Mouse (Mus musculus) forebrain, embryonic 16.5 days (tissue): ENCODE measurements at regions not wholly inside any gene's neighbourhood (a gene's known extent, or its start where the extent isn't known, plus 50 kb on each side); places are given as distances from the start of the nearest gene placed in this dataset.

Experiments used
- ATAC-seq: fragments of 200-750 bp; cut with Nextera tagmentation; 2 replicates; pipeline ENCODE4 v1.8.0; 2017; ENCODE audit warnings: mild to moderate bottlenecking, moderate library complexity
- H3K27ac ChIP-seq: fragments of 300-500 bp; sonication (generic); 2 replicates; pipeline ENCODE4 v1.5.1; 2014; ENCODE audit warnings: low read length, control low read depth
- H3K27me3 ChIP-seq: fragments of 300-500 bp; sonication (generic); replicated peaks from 2 replicates; pipeline ENCODE4 v1.6.1; 2014; ENCODE audit warnings: low read length; ENCODE audit not compliant: control insufficient read depth, insufficient read depth
- H3K36me3 ChIP-seq: fragments of 300-500 bp; sonication (generic); 2 replicates; pipeline ENCODE4 v1.6.1; 2014; ENCODE audit not compliant: control insufficient read depth, insufficient read depth
- H3K4me1 ChIP-seq: fragments of 300-500 bp; sonication (generic); replicated peaks from 2 replicates; pipeline ENCODE4 v1.6.1; 2014; ENCODE audit warnings: low read length; ENCODE audit not compliant: control insufficient read depth, insufficient read depth
- H3K4me2 ChIP-seq: fragments of 300-500 bp; sonication (generic); 2 replicates; pipeline ENCODE4 v1.6.1; 2014; ENCODE audit warnings: mild to moderate bottlenecking, low read length, control low read depth
- H3K4me3 ChIP-seq: fragments of 300-500 bp; sonication (generic); replicated peaks from 2 replicates; pipeline ENCODE4 v1.5.1; 2014; ENCODE audit warnings: mild to moderate bottlenecking, low read length, control low read depth
- H3K9ac ChIP-seq: fragments of 300-500 bp; sonication (generic); replicated peaks from 2 replicates; pipeline ENCODE4 v1.6.1; 2014; ENCODE audit warnings: low read depth, low read length, control low read depth
- H3K9me3 ChIP-seq: fragments of 300-500 bp; sonication (generic); 2 replicates; pipeline ENCODE4 v1.6.1; 2016; ENCODE audit warnings: low read length; ENCODE audit not compliant: control insufficient read depth
- WGBS: fragments of 180-500 bp; shearing (Covaris S2); extraction: QIAGEN DNeasy Blood & Tissue Kit; methylation state at CpG from one replicate; pipeline ENCODE4 v1.1.7; 2014; 5-methylcytosine and 5-hydroxymethylcytosine counted together

DNA sequence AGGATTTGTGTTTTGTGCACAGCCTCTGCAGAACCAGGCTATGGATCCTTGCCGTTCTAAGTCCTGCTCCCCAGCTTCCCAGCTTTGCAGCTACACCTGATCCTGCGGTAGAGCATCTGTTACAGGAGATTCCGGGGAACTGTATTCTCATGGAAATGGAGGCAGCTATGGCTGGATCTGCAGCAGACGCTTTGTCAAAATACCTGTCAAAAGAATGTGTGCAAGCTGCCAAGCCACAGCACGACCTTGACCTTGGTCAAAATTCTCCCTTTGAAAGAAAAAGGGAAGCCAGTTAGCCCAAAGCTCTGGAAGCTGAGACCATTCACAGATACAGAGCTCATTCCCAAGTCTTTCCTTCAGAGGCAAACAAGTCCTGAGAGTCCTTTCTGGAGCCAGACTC lies 255.3 kb downstream of the Med13l start:
- H3K27me3 ChIP-seq = no peaks in the 10 kb centered on the region
- no peak overlapping the region for H3K27ac ChIP-seq
- no peak overlapping the region for H3K4me3 ChIP-seq
- WGBS = 61% methylated on average over 5 of the region's 5 CpGs
- no peak for ATAC-seq
- no peaks in the 10 kb centered on the region for H3K4me1 ChIP-seq
- H3K9ac ChIP-seq = no peak overlapping the region
- H3K36me3 ChIP-seq = no peaks in the 10 kb centered on the region
- no peaks in the 10 kb centered on the region for H3K9me3 ChIP-seq
- H3K4me2 ChIP-seq = no peak overlapping the region

DNA sequence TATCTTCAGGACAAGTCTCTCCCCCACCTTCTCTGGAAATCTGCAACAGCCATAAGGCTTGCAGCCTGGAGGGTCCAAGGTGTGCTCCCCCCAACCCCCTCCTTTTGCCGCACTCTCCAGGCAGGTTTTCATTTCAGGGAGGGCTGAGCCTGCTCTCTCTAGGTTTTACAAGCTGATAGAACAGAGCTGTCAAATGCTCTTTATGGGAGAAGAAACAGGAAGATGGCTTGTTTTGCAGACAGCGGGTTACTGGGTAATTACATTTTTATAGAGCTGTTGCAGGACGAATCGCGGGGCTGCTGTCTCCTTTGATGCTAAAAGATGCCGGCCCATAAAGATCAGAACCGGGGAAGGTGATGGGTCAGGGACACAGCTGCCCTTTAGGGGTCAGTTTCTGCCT lies 257.8 kb downstream of the Med13l start:
- H3K27me3 ChIP-seq = no peaks in the 10 kb centered on the region
- H3K27ac ChIP-seq = no peak overlapping the region
- 85% methylated on average over 7 of the region's 7 CpGs for WGBS
- H3K4me2 ChIP-seq = no peak overlapping the region
- H3K4me3 ChIP-seq = no peak overlapping the region
- H3K36me3 ChIP-seq = no peaks in the 10 kb centered on the region
- ATAC-seq = no peak
- H3K9me3 ChIP-seq = peaks cover 6% of the 10 kb centered on the region; the same call in 1 of the 2 replicates
- H3K4me1 ChIP-seq = no peaks in the 10 kb centered on the region
- no peak overlapping the region for H3K9ac ChIP-seq

DNA sequence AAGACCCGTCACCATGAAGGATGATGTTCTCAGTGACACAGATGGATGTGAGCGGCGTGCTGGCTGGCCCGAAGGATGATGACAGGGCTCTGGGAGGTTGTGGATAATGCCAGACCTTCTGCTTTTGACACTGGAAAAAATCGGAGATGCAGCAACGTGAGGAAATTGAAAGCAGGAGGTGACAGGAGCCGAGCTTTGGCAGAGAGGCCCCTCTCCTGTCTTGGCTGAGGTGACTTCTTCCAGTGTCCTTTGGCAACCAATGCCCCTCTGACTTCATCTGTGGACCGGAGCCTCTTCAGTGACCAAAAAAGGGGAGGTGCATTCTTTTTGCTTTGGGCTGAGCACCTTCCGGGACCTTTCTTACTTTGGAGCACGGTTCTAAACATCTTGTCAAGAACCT lies 264.3 kb downstream of the Med13l start:
- H3K9ac ChIP-seq = no peak overlapping the region
- ATAC-seq = no peak
- WGBS = 88% methylated on average over 10 of the region's 10 CpGs

DNA sequence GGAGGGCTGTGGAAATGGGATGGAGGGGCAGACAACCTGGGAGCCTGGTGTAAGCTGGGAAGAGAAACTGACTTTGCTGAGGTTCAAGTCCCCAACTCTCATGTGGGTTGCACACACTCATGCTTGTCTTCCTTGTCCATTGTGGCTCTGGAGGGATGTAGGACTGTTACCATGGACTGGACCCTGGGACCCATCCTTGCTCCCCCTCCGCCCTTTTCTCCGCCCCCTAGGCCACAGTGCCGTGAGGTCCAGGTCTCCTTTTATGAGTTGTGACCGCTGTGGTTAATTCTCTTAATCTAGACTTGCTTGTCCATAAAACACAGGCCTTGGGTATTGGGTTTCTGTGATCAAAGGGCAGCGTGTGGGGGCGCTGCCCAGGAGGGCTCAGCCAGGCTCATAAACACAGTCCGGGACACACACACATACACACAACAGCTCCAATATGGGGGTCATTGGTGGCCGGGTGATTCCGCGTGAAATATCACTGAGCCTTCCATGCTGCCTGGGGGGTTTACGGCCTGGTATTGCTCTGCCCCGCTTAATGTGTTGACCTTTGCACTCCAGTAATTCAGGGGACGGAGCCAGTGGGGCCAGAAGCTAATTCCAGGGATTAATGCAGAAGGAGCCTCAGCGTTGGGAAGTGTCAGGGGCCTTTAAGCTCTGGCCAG lies 268.7 kb downstream of the Med13l start:
- Histone ChIP-seq H3K4me2 (no peak overlapping the region), H3K27me3 (no peaks in the 10 kb centered on the region), H3K4me3 (no peak overlapping the region), H3K9me3 (no peaks in the 10 kb centered on the region), H3K27ac (no peak overlapping the region), H3K4me1 (no peaks in the 10 kb centered on the region), H3K9ac (no peak overlapping the region), H3K36me3 (no peaks in the 10 kb centered on the region)
- no peak for ATAC-seq
- WGBS = 55% methylated on average over 14 of the region's 14 CpGs

More for the DNA sequence above, 264.3 kb downstream of the Med13l start:
- Histone ChIP-seq H3K4me1 (no peaks in the 10 kb centered on the region), H3K27ac (no peak overlapping the region), H3K4me2 (no peak overlapping the region), H3K27me3 (no peaks in the 10 kb centered on the region), H3K9me3 (peaks cover 6% of the 10 kb centered on the region; the same call in 1 of the 2 replicates), H3K4me3 (no peak overlapping the region), H3K36me3 (no peaks in the 10 kb centered on the region)

DNA sequence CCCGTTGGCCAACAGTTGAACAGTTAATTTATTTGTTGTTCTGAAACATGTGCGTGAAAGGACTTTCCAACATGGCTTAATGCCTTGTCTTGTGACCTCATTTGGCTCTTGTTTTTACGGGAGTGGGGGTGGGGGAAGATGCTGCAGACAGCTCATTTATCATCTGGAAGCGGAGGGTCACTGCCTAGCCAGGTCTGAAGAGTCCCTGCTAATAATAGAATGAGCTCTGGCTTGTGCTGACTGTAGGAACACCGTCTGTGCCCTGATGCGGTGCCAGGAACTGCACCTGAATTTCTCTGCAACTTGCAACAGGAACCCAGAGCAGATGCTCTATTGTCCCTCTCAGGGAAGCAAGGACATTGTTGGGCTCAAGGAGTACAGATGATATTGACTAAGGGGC lies 272.2 kb downstream of the Med13l start:
- no peak overlapping the region for H3K4me2 ChIP-seq
- no peak overlapping the region for H3K27ac ChIP-seq
- no peaks in the 10 kb centered on the region for H3K4me1 ChIP-seq
- no peaks in the 10 kb centered on the region for H3K9me3 ChIP-seq
- no peak overlapping the region for H3K9ac ChIP-seq
- WGBS = 75% methylated on average over 6 of the region's 6 CpGs
- no peak overlapping the region for H3K4me3 ChIP-seq
- H3K36me3 ChIP-seq = no peaks in the 10 kb centered on the region
- H3K27me3 ChIP-seq = no peaks in the 10 kb centered on the region
- no peak for ATAC-seq

DNA sequence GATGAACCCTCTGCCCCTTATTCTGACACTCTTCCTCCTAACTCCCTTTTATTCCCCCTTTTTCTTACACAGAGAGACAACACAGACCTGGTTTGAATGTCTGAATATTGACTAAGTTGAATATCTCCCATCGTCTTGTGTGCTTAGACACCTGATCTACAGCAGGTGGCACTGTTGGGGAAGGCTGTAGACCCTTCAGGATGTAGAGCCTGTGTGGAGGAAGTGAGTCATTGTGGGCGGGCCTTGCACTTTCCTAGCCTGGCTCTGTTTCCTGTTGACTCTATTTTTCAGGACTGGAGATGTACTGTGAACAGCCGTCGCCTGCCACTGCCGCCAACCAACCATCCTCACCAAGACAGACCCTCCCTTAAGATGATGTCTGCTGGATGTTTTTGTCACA lies 273.6 kb downstream of the Med13l start:
- no peak for ATAC-seq

DNA sequence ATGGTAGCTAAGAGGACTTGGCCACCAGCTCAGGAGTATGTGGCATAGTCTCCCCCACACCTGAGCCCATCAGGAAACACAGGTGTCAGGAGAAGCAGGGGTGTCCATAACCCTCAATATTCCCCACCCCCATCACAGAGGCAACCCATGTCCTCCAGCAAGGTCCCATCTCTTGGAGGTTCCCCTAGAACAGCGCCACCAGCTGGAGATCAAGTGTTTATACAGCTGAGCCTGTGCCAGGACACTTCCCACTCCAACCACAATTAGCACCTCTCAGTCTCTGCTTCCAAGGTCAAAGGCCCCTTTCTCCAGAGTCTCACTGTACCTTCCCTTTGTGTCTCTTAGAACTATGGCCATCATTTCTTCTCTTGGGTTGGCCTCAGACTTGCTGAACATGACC lies 276.5 kb downstream of the Med13l start:
- Histone ChIP-seq H3K36me3 (no peaks in the 10 kb centered on the region), H3K4me1 (no peaks in the 10 kb centered on the region), H3K4me3 (no peak overlapping the region), H3K9me3 (no peaks in the 10 kb centered on the region), H3K4me2 (no peak overlapping the region), H3K27me3 (no peaks in the 10 kb centered on the region), H3K9ac (no peak overlapping the region), H3K27ac (no peak overlapping the region)
- ATAC-seq = no peak
- 50% methylated on average over 1 of the region's 1 CpGs for WGBS

More for the DNA sequence above, 273.6 kb downstream of the Med13l start:
- H3K27ac ChIP-seq = no peak overlapping the region
- no peak overlapping the region for H3K4me3 ChIP-seq
- no peak overlapping the region for H3K9ac ChIP-seq
- H3K4me1 ChIP-seq = no peaks in the 10 kb centered on the region
- H3K4me2 ChIP-seq = no peak overlapping the region
- no peaks in the 10 kb centered on the region for H3K36me3 ChIP-seq
- H3K27me3 ChIP-seq = no peaks in the 10 kb centered on the region
- 93% methylated on average over 5 of the region's 5 CpGs for WGBS
- no peaks in the 10 kb centered on the region for H3K9me3 ChIP-seq

DNA sequence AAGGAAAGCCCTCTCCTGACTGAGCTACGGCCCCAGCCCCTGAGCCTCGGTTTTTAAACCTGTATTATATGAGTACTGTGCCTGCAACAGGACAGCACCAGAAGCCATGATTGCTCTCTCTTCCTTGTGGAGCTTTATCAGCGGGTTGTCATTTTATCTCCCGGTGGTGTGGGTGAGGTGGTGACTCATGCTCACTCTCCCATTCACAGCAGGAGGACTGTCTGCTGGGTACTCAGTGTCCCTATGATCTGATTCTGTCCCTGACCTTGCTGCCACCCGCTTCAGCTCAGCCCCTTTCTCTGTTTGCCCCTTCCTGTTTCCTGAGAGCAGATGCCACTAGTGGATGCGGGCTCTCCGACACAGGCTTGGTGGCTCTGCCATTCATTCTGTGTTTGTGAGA lies 277.9 kb downstream of the Med13l start:
- WGBS = 77% methylated on average over 7 of the region's 7 CpGs
- no peak for ATAC-seq
- no peak overlapping the region for H3K4me2 ChIP-seq

DNA sequence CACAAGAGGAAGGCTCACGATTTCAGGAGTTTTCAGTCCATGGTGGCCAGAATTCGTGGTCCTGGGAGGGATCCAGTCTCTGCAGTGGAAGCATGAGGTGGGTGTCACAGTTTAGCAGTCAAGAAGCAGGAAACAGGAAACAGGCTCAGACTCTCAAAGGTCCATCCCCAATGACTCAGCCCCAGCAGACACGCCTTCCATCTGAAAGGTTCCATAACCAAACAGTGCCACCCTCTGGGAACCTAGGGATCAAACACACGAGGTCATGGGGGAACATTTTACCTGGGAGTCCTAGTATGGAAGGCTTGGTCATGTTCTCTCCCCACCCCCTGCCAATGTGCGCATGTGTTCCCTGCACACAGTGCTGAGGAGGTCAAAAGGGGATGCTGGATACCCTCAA lies 279.4 kb downstream of the Med13l start:
- ATAC-seq = no peak

More for the DNA sequence above, 277.9 kb downstream of the Med13l start:
- Histone ChIP-seq H3K27ac (no peak overlapping the region), H3K9ac (no peak overlapping the region), H3K4me3 (no peak overlapping the region), H3K36me3 (no peaks in the 10 kb centered on the region), H3K4me1 (no peaks in the 10 kb centered on the region), H3K27me3 (no peaks in the 10 kb centered on the region), H3K9me3 (no peaks in the 10 kb centered on the region)

More for the DNA sequence above, 279.4 kb downstream of the Med13l start:
- no peaks in the 10 kb centered on the region for H3K4me1 ChIP-seq
- no peak overlapping the region for H3K9ac ChIP-seq
- WGBS = 71% methylated on average over 5 of the region's 5 CpGs
- H3K36me3 ChIP-seq = no peaks in the 10 kb centered on the region
- H3K4me2 ChIP-seq = no peak overlapping the region
- no peaks in the 10 kb centered on the region for H3K27me3 ChIP-seq
- no peaks in the 10 kb centered on the region for H3K9me3 ChIP-seq
- no peak overlapping the region for H3K27ac ChIP-seq
- no peak overlapping the region for H3K4me3 ChIP-seq
